Mouse (Mus musculus): ENCODE results near the gene Sesn1. TPM values are rescaled to one million over a fixed set of nuclear protein-coding genes. Genes with fewer than 3 reads are reported as not detected.

Sesn1 gene
- polyA plus RNA-seq, 1 experiment: 5.0 TPM

DNA sequence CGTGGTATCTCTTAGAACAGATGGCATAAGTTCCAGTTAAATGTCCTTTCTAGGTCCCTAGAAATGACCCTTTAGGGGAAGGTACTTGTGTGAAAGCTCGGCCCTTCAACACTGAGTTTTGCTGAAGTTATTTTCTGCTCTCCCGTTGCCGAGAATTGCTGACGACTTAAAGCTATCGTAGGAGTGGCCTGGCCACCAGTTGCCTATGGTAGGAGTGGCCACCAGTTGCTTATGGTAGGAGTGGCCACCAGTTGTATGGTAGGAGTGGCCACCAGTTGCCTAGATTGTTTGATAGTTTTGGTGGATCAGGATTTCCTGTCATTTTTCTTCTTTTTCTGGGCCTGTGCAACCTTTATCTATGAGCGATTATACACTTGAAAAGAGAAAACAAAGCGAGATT is 38.0 kb downstream of the Sesn1 start:
- no peaks in the 10 kb centered on the region for H3K36me3 ChIP-seq (ENCODE audit: control insufficient read depth, insufficient read depth)
- no peaks in the 10 kb centered on the region for H3K27me3 ChIP-seq (ENCODE audit: control insufficient read depth, insufficient read depth, insufficient read length)
- H3K79me3 ChIP-seq (ENCODE audit: low read depth): no peaks in the 10 kb centered on the region
- TF ChIP-seq CTCF (IDR thresholded peaks at IDR 0.05; ENCODE audit: control insufficient read depth, insufficient read depth, insufficient read length) (no peak), USF1 (IDR thresholded peaks at IDR 0.05; ENCODE audit: low read depth) (no peak), FOSL1 (IDR thresholded peaks at IDR 0.05; ENCODE audit: insufficient read depth, low read length, poor library complexity, severe bottlenecking) (no peak)
- H3K4me3 ChIP-seq (ENCODE audit: insufficient read depth, poor library complexity, severe bottlenecking): no peak overlapping the region
- H3ac ChIP-seq (ENCODE audit: control insufficient read depth, insufficient read length, low read depth): no peak overlapping the region
- H3K79me2 ChIP-seq (ENCODE audit: control insufficient read depth, insufficient read depth): no peaks in the 10 kb centered on the region

DNA sequence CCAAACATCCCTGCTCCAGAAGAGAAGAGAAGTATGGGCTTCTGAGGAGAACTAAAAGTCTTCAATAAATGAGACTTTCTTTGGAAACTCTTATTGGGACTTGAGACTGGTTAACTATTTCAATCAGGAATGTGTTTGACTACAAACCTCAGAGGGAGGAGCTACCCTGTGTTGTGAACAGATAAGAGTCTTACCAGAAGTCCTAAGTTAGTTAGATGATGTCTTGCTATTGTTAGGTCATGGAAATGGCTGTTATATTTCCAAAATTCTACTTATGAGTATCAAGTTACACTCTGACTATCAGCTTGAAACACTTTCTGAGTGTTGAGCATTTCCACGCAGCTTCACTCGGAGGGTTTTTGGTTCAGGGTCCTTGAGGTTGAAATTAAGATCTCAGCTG is 39.0 kb downstream of the Sesn1 start:
- no peaks in the 10 kb centered on the region for H3K79me2 ChIP-seq (ENCODE audit: control insufficient read depth, insufficient read depth)
- H3K27me3 ChIP-seq (ENCODE audit: control insufficient read depth, insufficient read depth, insufficient read length): no peaks in the 10 kb centered on the region
- TF ChIP-seq FOSL1 (IDR thresholded peaks at IDR 0.05; ENCODE audit: insufficient read depth, low read length, poor library complexity, severe bottlenecking): no peak
- TF ChIP-seq MYOD1 (IDR thresholded peaks at IDR 0.05; ENCODE audit: control insufficient read depth, insufficient read length, low read depth): no peak
- TF ChIP-seq MAX (IDR thresholded peaks at IDR 0.05): no peak
- H3K36me3 ChIP-seq (ENCODE audit: control insufficient read depth, insufficient read depth): no peaks in the 10 kb centered on the region
- no peak overlapping the region for H3ac ChIP-seq (ENCODE audit: control insufficient read depth, insufficient read length, low read depth)
- H3K4me3 ChIP-seq (ENCODE audit: insufficient read depth, poor library complexity, severe bottlenecking): no peak overlapping the region
- H3K79me3 ChIP-seq (ENCODE audit: low read depth): no peaks in the 10 kb centered on the region

GRCm38 (mm10) chr10:41859820-41860219 is 50.1 kb downstream of the Sesn1 start:
- Histone ChIP-seq H3K79me2 (ENCODE audit: control insufficient read depth, insufficient read depth) (no peaks in the 10 kb centered on the region), H3K27me3 (ENCODE audit: control insufficient read depth, insufficient read depth, insufficient read length) (no peaks in the 10 kb centered on the region), H3K79me3 (ENCODE audit: low read depth) (peaks cover 1% of the 10 kb centered on the region), H3K4me3 (ENCODE audit: insufficient read depth, poor library complexity, severe bottlenecking) (no peak overlapping the region), H3K36me3 (ENCODE audit: control insufficient read depth, insufficient read depth) (no peaks in the 10 kb centered on the region), H3ac (ENCODE audit: control insufficient read depth, insufficient read length, low read depth) (no peak overlapping the region)
- no peak for TF ChIP-seq CEBPB (IDR thresholded peaks at IDR 0.05; ENCODE audit: low read depth)
- no peak for TF ChIP-seq FOSL1 (IDR thresholded peaks at IDR 0.05; ENCODE audit: insufficient read depth, low read length, poor library complexity, severe bottlenecking)
- TF ChIP-seq MAX (IDR thresholded peaks at IDR 0.05): no peak
- TF ChIP-seq CTCF (IDR thresholded peaks at IDR 0.05; ENCODE audit: control insufficient read depth, insufficient read depth, insufficient read length): no peak
- no peak for TF ChIP-seq USF1 (IDR thresholded peaks at IDR 0.05; ENCODE audit: low read depth)
- TF ChIP-seq MYOG (IDR thresholded peaks at IDR 0.05; ENCODE audit: control insufficient read depth, extremely low read depth, insufficient read length): no peak
- no peak for TF ChIP-seq MYOD1 (IDR thresholded peaks at IDR 0.05; ENCODE audit: control insufficient read depth, insufficient read length, low read depth)

DNA sequence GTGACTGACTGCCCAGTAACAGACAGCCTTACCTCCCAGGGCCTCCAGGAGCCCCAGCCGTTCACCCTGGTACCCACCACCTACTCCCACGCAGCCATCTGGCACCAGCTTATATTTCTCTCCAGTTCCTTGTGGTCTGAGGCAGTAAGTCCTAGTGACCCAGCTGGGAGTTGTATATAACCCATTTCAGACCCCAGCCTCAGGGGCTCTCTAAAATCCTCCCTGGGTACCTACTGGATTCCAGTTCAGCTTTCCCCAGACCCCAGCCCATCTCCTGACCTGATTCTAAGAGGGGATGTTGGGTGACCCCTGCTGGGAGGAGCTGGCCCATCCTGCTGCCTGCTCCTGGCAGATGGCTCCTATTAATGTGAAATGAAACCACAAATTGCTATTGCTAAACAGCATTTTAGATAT is 50.5 kb downstream of the Sesn1 start:
- H3K27me3 ChIP-seq (ENCODE audit: control insufficient read depth, insufficient read depth, insufficient read length): no peaks in the 10 kb centered on the region
- H3K79me2 ChIP-seq (ENCODE audit: control insufficient read depth, insufficient read depth): no peaks in the 10 kb centered on the region
- no peak for TF ChIP-seq USF1 (IDR thresholded peaks at IDR 0.05; ENCODE audit: low read depth)
- no peak for TF ChIP-seq MAX (IDR thresholded peaks at IDR 0.05)
- TF ChIP-seq FOSL1 (IDR thresholded peaks at IDR 0.05; ENCODE audit: insufficient read depth, low read length, poor library complexity, severe bottlenecking): no peak
- no peak for TF ChIP-seq MYOG (IDR thresholded peaks at IDR 0.05; ENCODE audit: control insufficient read depth, extremely low read depth, insufficient read length)
- TF ChIP-seq MYOD1 (IDR thresholded peaks at IDR 0.05; ENCODE audit: control insufficient read depth, insufficient read length, low read depth): no peak
- TF ChIP-seq CTCF (IDR thresholded peaks at IDR 0.05; ENCODE audit: control insufficient read depth, insufficient read depth, insufficient read length): no peak
- TF ChIP-seq CEBPB (IDR thresholded peaks at IDR 0.05; ENCODE audit: low read depth): no peak
- peaks cover 1% of the 10 kb centered on the region for H3K79me3 ChIP-seq (ENCODE audit: low read depth)
- H3K36me3 ChIP-seq (ENCODE audit: control insufficient read depth, insufficient read depth): no peaks in the 10 kb centered on the region
- no peak overlapping the region for H3ac ChIP-seq (ENCODE audit: control insufficient read depth, insufficient read length, low read depth)
- no peak overlapping the region for H3K4me3 ChIP-seq (ENCODE audit: insufficient read depth, poor library complexity, severe bottlenecking)

GRCm38 (mm10) chr10:41863053-41863452 is 53.3 kb downstream of the Sesn1 start:
- Histone ChIP-seq H3K27me3 (ENCODE audit: control insufficient read depth, insufficient read depth, insufficient read length) (no peaks in the 10 kb centered on the region), H3K79me2 (ENCODE audit: control insufficient read depth, insufficient read depth) (no peaks in the 10 kb centered on the region), H3K36me3 (ENCODE audit: control insufficient read depth, insufficient read depth) (no peaks in the 10 kb centered on the region), H3K4me3 (ENCODE audit: insufficient read depth, poor library complexity, severe bottlenecking) (no peak overlapping the region), H3ac (ENCODE audit: control insufficient read depth, insufficient read length, low read depth) (no peak overlapping the region), H3K79me3 (ENCODE audit: low read depth) (peaks cover 1% of the 10 kb centered on the region)
- TF ChIP-seq FOSL1 (IDR thresholded peaks at IDR 0.05; ENCODE audit: insufficient read depth, low read length, poor library complexity, severe bottlenecking) (no peak), CTCF (IDR thresholded peaks at IDR 0.05; ENCODE audit: control insufficient read depth, insufficient read depth, insufficient read length) (no peak), MYOD1 (IDR thresholded peaks at IDR 0.05; ENCODE audit: control insufficient read depth, insufficient read length, low read depth) (no peak), MYOG (IDR thresholded peaks at IDR 0.05; ENCODE audit: control insufficient read depth, extremely low read depth, insufficient read length) (no peak), CEBPB (IDR thresholded peaks at IDR 0.05; ENCODE audit: low read depth) (no peak), USF1 (IDR thresholded peaks at IDR 0.05; ENCODE audit: low read depth) (no peak), MAX (IDR thresholded peaks at IDR 0.05) (no peak)

DNA sequence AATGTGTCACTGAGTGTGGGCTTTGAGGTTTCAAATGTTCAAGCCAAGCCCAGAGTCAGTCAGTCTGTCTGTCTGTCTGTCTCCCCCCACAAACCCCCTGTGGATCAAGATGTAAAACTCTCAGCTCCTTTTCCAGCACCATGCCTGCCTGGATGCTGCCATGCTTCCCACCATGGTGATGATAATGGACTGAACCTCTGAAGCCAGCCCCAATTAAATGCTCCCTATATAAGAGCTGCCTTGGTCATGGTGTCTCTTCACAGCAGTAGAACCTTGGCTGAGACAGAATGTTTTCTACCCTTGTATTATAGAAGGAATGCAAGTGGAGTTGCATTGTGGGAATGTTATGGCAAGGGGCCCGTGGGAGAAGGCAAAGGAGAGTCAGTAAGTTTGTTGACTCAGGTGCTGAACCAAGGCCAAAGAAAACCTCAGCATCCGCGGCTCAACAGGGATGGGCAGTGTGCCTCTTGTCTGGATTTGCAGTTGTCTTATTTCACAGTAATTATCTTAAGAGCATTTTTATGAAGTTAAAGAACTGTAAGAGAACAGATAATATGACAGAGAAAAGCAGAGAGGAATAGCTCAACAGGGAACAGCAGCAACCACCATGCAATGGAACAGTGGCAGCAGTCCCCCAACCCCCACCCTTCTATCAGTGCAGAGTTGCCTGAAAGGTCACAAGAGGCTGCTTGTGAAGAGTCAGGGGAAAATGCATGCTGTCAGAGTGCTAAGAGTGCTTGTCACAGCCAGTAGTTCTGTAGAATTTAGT is 56.5 kb downstream of the Sesn1 start:
- no peaks in the 10 kb centered on the region for H3K79me2 ChIP-seq (ENCODE audit: control insufficient read depth, insufficient read depth)
- TF ChIP-seq CEBPB (IDR thresholded peaks at IDR 0.05; ENCODE audit: low read depth) (no peak), USF1 (IDR thresholded peaks at IDR 0.05; ENCODE audit: low read depth) (no peak), MYOD1 (IDR thresholded peaks at IDR 0.05; ENCODE audit: control insufficient read depth, insufficient read length, low read depth) (no peak), FOSL1 (IDR thresholded peaks at IDR 0.05; ENCODE audit: insufficient read depth, low read length, poor library complexity, severe bottlenecking) (no peak), CTCF (IDR thresholded peaks at IDR 0.05; ENCODE audit: control insufficient read depth, insufficient read depth, insufficient read length) (no peak), MYOG (IDR thresholded peaks at IDR 0.05; ENCODE audit: control insufficient read depth, extremely low read depth, insufficient read length) (no peak), MAX (IDR thresholded peaks at IDR 0.05) (peak; percentile 1)
- no peaks in the 10 kb centered on the region for H3K79me3 ChIP-seq (ENCODE audit: low read depth)
- no peak overlapping the region for H3K4me3 ChIP-seq (ENCODE audit: insufficient read depth, poor library complexity, severe bottlenecking)
- no peaks in the 10 kb centered on the region for H3K36me3 ChIP-seq (ENCODE audit: control insufficient read depth, insufficient read depth)
- no peak overlapping the region for H3ac ChIP-seq (ENCODE audit: control insufficient read depth, insufficient read length, low read depth)
- H3K27me3 ChIP-seq (ENCODE audit: control insufficient read depth, insufficient read depth, insufficient read length): no peaks in the 10 kb centered on the region

All from C2C12 (cell line).